Mouse (Mus musculus) MEL-GATA-1-ER (cell line): ENCODE measurements around the gene Ppp1r16b.

Experiments used
- DNase-seq: peaks from one replicate; pipeline ENCODE4 v3.0.0-alpha.2; 2012; ENCODE audit warnings: low read depth; ENCODE audit errors: extremely low read depth

Gene Ppp1r16b

GRCm38 (mm10) chr2:158665098-158665497, at the start of gene Ppp1r16b:
Gene Ppp1r16b (plus strand): TSS chr2:158665398.
- DNase-seq: no peak

GRCm38 (mm10) chr2:158615702-158616101, 49.5 kb upstream of the Ppp1r16b start:
- DNase-seq: no peak

GRCm38 (mm10) chr2:158616296-158616695, 48.9 kb upstream of the Ppp1r16b start:
- DNase-seq: no peak

GRCm38 (mm10) chr2:158616790-158617189, 48.4 kb upstream of the Ppp1r16b start:
- DNase-seq: no peak

GRCm38 (mm10) chr2:158624718-158625222, 40.4 kb upstream of the Ppp1r16b start, which contains the start of gene Actr5:
Gene Actr5 (plus strand): TSS chr2:158624888.
- DNase-seq: peak; percentile 77

GRCm38 (mm10) chr2:158625231-158625630, 40.0 kb upstream of the Ppp1r16b start:
- peak; percentile 17 for DNase-seq

- DNase-seq: no peak
Measured at GRCm38 (mm10) chr2:158625697-158626096, 39.5 kb upstream of the Ppp1r16b start.

- no peak for DNase-seq
Measured at GRCm38 (mm10) chr2:158628858-158629257, 36.3 kb upstream of the Ppp1r16b start.

GRCm38 (mm10) chr2:158629414-158629813, 35.8 kb upstream of the Ppp1r16b start:
- no peak for DNase-seq

- DNase-seq: no peak
Measured at GRCm38 (mm10) chr2:158631873-158632272, 33.3 kb upstream of the Ppp1r16b start.

GRCm38 (mm10) chr2:158641869-158642268, 23.3 kb upstream of the Ppp1r16b start:
- no peak for DNase-seq

GRCm38 (mm10) chr2:158642587-158642986, 22.6 kb upstream of the Ppp1r16b start:
- DNase-seq: no peak

GRCm38 (mm10) chr2:158643791-158644190, 21.4 kb upstream of the Ppp1r16b start:
- DNase-seq: no peak

GRCm38 (mm10) chr2:158651159-158651908, 13.9 kb upstream of the Ppp1r16b start:
- no peak for DNase-seq

GRCm38 (mm10) chr2:158652985-158653384, 12.2 kb upstream of the Ppp1r16b start:
- peak; percentile 31 for DNase-seq

GRCm38 (mm10) chr2:158654717-158655116, 10.5 kb upstream of the Ppp1r16b start:
- no peak for DNase-seq

GRCm38 (mm10) chr2:158655806-158656205, 9.4 kb upstream of the Ppp1r16b start:
- no peak for DNase-seq

- DNase-seq: no peak
Measured at GRCm38 (mm10) chr2:158658822-158659221, 6.4 kb upstream of the Ppp1r16b start.

GRCm38 (mm10) chr2:158659346-158659745, 5.9 kb upstream of the Ppp1r16b start:
- DNase-seq: no peak

- no peak for DNase-seq
Measured at GRCm38 (mm10) chr2:158666071-158666800, 1.0 kb downstream of the Ppp1r16b start.

GRCm38 (mm10) chr2:158667022-158667670, 1.9 kb downstream of the Ppp1r16b start:
- no peak for DNase-seq
